Mouse (Mus musculus) small intestine, adult 2 months (tissue): Measurements from ENCODE around the gene Tmem273.

Source experiments
- CTCF ChIP-seq: fragments of 200-500 bp; IDR thresholded peaks from 2 replicates; pipeline ENCODE4 v1.5.1; 2012; ENCODE audit warnings: low read depth, mild to moderate bottlenecking, control low read depth, inconsistent platforms, low read length, moderate library complexity, mixed read lengths; ENCODE audit not compliant: insufficient replicate concordance, insufficient read length; ENCODE audit errors: extremely low read depth
- POLR2A ChIP-seq: fragments of 200-500 bp; IDR thresholded peaks from 2 replicates; pipeline ENCODE4 v1.6.1; 2012; ENCODE audit warnings: low read depth, mild to moderate bottlenecking, control low read depth, inconsistent platforms, low read length, moderate library complexity

DNA sequence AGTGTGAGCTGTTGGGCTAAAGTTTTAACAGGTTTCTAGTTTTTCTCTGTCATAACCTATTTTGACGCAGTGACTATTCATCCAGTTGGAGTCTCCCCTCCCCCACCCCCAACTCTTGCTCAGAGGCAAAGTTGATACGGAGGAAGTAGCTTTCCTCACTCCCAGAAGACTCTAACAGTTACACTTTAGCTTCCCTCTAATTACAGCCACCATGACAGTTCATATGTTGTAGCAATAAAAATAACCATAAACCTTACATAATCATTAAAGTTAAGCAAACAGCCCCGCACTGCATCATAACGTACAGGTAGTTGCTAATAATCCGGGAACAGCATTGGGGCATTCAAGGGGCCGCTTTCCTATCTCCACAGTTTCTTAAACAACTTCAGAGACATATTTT is 15.2 kb upstream of the Tmem273 start:
- TF ChIP-seq POLR2A (no peak), CTCF (no peak)
